Mouse (Mus musculus): ENCODE measurements around the gene Nim1k.

- TF ChIP-seq POLR2A (IDR thresholded peaks at IDR 0.05; ENCODE audit: insufficient read depth, low read length) (no peak), CTCF (IDR thresholded peaks at IDR 0.05; ENCODE audit: low read depth, low read length) (no peak), EP300 (IDR thresholded peaks at IDR 0.05; ENCODE audit: insufficient read depth, low read depth, low read length) (no peak)
Measured at GRCm38 (mm10) chr13:119768541-119768940, 12.9 kb upstream of the Nim1k start.
